Mouse (Mus musculus): ENCODE measurements around the gene Gm5930. TPM values are rescaled to one million over a fixed set of nuclear protein-coding genes. Genes with fewer than 3 reads are reported as not detected.
"Not testable (repeated sequence)": the region's sequence is repeated elsewhere in the genome, so short reads cannot be mapped to it uniquely, and the experiment has no call there.

The Gm5930 gene
- polyA plus RNA-seq (2015; fragmentation: Nextera tagmentation; extraction: Ambion mirVana), result not detected in 2 replicates

DNA sequence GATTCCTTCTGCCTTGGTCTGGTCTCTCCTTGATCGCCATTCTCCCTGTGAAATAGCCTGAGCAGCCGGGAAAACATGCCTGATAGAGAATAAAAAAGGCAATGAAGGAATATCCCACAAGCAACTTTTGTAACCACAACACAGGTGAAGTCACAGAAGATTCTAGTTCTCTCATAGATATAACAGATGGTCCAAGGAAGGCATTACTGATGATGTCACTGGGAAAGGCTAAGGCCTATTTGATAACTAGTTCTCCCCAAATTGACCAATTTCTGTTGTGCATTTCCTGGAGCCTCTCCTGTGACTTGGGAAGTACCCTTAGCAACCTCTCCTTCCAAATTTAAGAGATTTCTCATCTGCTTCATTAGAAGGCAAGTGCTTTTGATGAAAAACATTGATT, at the start of gene Gm5930:
TSS of gene Gm5930 (minus strand) at position 101 of the 400 bp plus-strand sequence.
- H3K9ac ChIP-seq (replicated peaks; ENCODE audit: low read depth); H3K4me1 ChIP-seq (ENCODE audit: insufficient read depth, low read depth, low read length); H3K4me3 ChIP-seq (ENCODE audit: low read depth, low read length); ATAC-seq; H3K27me3 ChIP-seq (replicated peaks; ENCODE audit: insufficient read depth, low read length); H3K27ac ChIP-seq (ENCODE audit: low read length); H3K4me2 ChIP-seq (replicated peaks; ENCODE audit: low read depth, low read length); DNase-seq (ENCODE audit: low spot score); H3K36me3 ChIP-seq (ENCODE audit: insufficient read depth, low read length); H3K9me3 ChIP-seq (ENCODE audit: low read length): not testable (repeated sequence)
- no CpG with 5 or more reads among the region's 2 CpGs for WGBS

DNA sequence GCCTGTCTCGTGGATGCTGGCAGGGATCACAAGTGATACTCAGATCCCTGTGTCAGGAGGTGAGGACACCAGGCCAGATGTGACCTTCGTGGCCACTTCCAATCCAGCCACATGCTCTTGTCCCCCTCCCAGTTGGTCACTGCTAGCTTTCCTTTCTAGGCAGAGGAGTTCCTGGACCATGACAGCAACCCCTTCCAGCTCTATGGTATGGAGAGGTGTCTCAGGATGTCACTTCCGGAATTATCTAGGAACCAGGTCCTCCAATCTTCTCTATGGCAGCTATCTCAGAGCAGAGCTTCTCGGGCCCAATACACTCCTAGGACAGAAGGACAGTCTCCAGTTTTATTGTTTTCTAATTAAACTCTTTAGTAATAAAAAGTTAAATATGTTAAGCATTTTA, 45.8 kb upstream of the Gm5930 start:
- not testable (repeated sequence) for H3K27ac ChIP-seq (ENCODE audit: low read length); ATAC-seq; H3K9me3 ChIP-seq (ENCODE audit: low read length); H3K9ac ChIP-seq (replicated peaks; ENCODE audit: low read depth); H3K4me1 ChIP-seq (ENCODE audit: insufficient read depth, low read depth, low read length); H3K4me2 ChIP-seq (replicated peaks; ENCODE audit: low read depth, low read length); H3K27me3 ChIP-seq (replicated peaks; ENCODE audit: insufficient read depth, low read length); H3K36me3 ChIP-seq (ENCODE audit: insufficient read depth, low read length); H3K4me3 ChIP-seq (ENCODE audit: low read depth, low read length); DNase-seq (ENCODE audit: low spot score)
- WGBS, result 61% methylated on average over 3 of the region's 4 CpGs

DNA sequence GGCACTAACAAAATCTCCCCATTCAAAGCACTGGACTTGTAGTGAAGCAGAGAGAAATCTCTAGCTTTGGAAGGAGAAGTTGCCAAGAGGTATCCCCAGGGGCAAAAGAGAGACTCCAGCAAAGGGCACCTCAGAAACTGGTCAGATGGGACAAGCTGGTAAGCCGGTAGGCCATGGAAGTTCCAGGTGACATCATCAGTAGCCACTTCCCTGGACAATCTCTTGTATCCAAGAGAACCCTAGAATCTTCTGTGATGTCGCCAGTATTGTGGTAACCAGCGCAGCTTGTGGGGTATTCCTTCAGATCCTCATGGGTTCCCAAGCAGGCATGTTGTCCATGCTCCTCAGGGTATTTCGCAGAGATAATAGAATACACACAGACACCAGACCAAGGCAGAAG, 26.7 kb upstream of the Gm5930 start, which contains the start of gene Gm8229:
TSS of gene Gm8229 (plus strand) at position 301 of the 400 bp plus-strand sequence.
- DNase-seq (ENCODE audit: low spot score); H3K4me2 ChIP-seq (replicated peaks; ENCODE audit: low read depth, low read length); H3K4me1 ChIP-seq (ENCODE audit: insufficient read depth, low read depth, low read length); H3K27me3 ChIP-seq (replicated peaks; ENCODE audit: insufficient read depth, low read length); H3K4me3 ChIP-seq (ENCODE audit: low read depth, low read length); H3K27ac ChIP-seq (ENCODE audit: low read length); ATAC-seq; H3K9ac ChIP-seq (replicated peaks; ENCODE audit: low read depth); H3K36me3 ChIP-seq (ENCODE audit: insufficient read depth, low read length); H3K9me3 ChIP-seq (ENCODE audit: low read length): not testable (repeated sequence)
- 90% methylated on average over 4 of the region's 4 CpGs for WGBS

DNA sequence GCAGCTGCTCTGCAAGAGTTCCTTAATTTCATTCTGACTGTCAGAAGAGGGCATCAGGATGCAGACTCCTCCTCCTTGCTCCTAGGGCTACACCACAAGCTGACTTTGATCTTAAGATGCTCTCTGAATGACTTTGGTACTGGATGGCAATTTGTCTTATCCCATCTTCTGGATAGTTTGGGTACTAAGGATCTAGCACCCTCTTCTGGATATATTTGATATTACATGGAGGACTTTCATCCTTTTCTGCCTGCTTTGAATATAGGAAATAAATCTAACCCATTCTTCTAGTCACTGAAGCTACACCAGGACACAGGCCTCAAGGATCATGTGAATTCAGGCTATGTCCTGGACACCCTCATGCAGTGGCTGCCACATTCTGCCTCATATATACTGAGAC, 23.9 kb upstream of the Gm5930 start:
- ATAC-seq; H3K27me3 ChIP-seq (replicated peaks; ENCODE audit: insufficient read depth, low read length); H3K4me1 ChIP-seq (ENCODE audit: insufficient read depth, low read depth, low read length); H3K9me3 ChIP-seq (ENCODE audit: low read length); H3K4me2 ChIP-seq (replicated peaks; ENCODE audit: low read depth, low read length); H3K36me3 ChIP-seq (ENCODE audit: insufficient read depth, low read length); H3K27ac ChIP-seq (ENCODE audit: low read length); H3K9ac ChIP-seq (replicated peaks; ENCODE audit: low read depth); DNase-seq (ENCODE audit: low spot score); H3K4me3 ChIP-seq (ENCODE audit: low read depth, low read length): not testable (repeated sequence)
- TF ChIP-seq CTCF (IDR thresholded peaks at IDR 0.05), result peak; percentile 17; the same call in 1 of the 2 replicates

DNA sequence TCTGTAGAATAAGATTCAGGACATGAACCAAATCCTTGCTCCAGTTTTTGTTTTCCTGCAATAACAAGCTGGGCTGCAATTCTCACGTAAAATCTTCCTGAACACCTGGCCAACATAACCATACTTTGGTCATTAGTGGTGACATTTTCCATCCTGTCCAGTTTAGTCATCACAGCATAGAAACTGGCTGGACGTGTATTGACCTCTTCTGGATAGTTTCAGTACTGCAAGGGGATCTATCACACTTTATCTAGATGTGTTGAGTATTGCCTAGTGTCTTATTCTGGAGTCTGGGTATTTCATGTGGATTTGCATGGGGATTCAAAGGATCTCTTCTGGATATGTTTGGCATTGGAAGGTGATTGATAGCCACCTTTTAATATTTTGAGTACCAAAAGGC, 23.0 kb upstream of the Gm5930 start:
- peak; percentile 30 for TF ChIP-seq CTCF (IDR thresholded peaks at IDR 0.05)
- not testable (repeated sequence) for H3K27ac ChIP-seq (ENCODE audit: low read length)

DNA sequence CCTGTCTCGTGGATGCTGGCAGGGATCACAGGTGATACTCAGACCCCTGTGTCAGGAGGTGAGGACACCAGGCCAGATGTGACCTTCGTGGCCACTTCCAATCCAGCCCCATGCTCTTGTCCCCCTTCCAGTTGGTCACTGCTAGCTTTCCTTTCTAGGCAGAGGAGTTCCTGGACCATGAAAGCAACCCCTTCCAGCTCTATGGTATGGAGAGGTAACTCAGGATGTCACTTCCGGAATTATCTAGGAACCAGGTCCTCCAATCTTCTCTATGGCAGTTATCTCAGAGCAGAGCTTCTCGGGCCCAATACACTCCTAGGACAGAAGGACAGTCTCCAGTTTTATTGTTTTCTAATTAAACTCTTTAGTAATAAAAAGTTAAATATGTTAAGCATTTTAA, 26.3 kb downstream of the Gm5930 start:
- H3K4me2 ChIP-seq (replicated peaks; ENCODE audit: low read depth, low read length); H3K4me3 ChIP-seq (ENCODE audit: low read depth, low read length); H3K27ac ChIP-seq (ENCODE audit: low read length); ATAC-seq; DNase-seq (ENCODE audit: low spot score); H3K9me3 ChIP-seq (ENCODE audit: low read length); H3K4me1 ChIP-seq (ENCODE audit: insufficient read depth, low read depth, low read length); H3K9ac ChIP-seq (replicated peaks; ENCODE audit: low read depth); H3K27me3 ChIP-seq (replicated peaks; ENCODE audit: insufficient read depth, low read length); H3K36me3 ChIP-seq (ENCODE audit: insufficient read depth, low read length): not testable (repeated sequence)
- 60% methylated on average over 3 of the region's 4 CpGs for WGBS

More for the DNA sequence above, 23.0 kb upstream of the Gm5930 start:
- H3K36me3 ChIP-seq (ENCODE audit: insufficient read depth, low read length); H3K27me3 ChIP-seq (replicated peaks; ENCODE audit: insufficient read depth, low read length); ATAC-seq; H3K9ac ChIP-seq (replicated peaks; ENCODE audit: low read depth); H3K4me3 ChIP-seq (ENCODE audit: low read depth, low read length); H3K9me3 ChIP-seq (ENCODE audit: low read length); H3K4me1 ChIP-seq (ENCODE audit: insufficient read depth, low read depth, low read length); H3K4me2 ChIP-seq (replicated peaks; ENCODE audit: low read depth, low read length); DNase-seq (ENCODE audit: low spot score): not testable (repeated sequence)
- 10% methylated on average over 1 of the region's 2 CpGs for WGBS

DNA sequence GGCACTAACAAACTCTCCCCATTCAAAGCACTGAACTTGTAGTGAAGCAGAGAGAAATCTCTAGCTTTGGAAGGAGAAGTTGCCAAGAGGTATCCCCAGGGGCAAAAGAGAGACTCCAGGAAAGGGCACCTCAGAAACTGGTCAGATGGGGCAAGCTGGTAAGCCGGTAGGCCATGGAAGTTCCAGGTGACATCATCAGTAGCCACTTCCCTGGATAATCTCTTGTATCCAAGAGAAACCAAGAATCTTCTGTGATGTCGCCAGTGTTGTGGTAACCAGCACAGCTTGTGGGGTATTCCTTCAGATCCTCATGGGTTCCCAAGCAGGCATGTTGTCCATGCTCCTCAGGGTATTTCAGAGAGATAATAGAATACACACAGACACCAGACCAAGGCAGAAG, 53.1 kb downstream of the Gm5930 start, which contains the start of gene Gm8220:
TSS of gene Gm8220 (plus strand) at position 301 of the 400 bp plus-strand sequence.
- not testable (repeated sequence) for H3K9ac ChIP-seq (replicated peaks; ENCODE audit: low read depth); H3K9me3 ChIP-seq (ENCODE audit: low read length); H3K4me2 ChIP-seq (replicated peaks; ENCODE audit: low read depth, low read length); DNase-seq (ENCODE audit: low spot score); H3K4me3 ChIP-seq (ENCODE audit: low read depth, low read length); H3K27me3 ChIP-seq (replicated peaks; ENCODE audit: insufficient read depth, low read length); ATAC-seq; H3K36me3 ChIP-seq (ENCODE audit: insufficient read depth, low read length); H3K4me1 ChIP-seq (ENCODE audit: insufficient read depth, low read depth, low read length); H3K27ac ChIP-seq (ENCODE audit: low read length)
- 89% methylated on average over 2 of the region's 2 CpGs for WGBS

Other genes starting within 250 kb of the Gm5930 start
- gene Ear2, start 235.9 kb downstream of the Gm5930 start, polyA plus RNA-seq (2015; fragmentation: Nextera tagmentation; extraction: Ambion mirVana), result 119 and 146 TPM in 2 replicates
- gene Gm3327, start 214.7 kb downstream of the Gm5930 start, polyA plus RNA-seq (2015; fragmentation: Nextera tagmentation; extraction: Ambion mirVana), result not detected in 2 replicates
- gene Gm8212, start 140.9 kb downstream of the Gm5930 start, polyA plus RNA-seq (2015; fragmentation: Nextera tagmentation; extraction: Ambion mirVana), result not detected in 2 replicates
- gene 4930503E14Rik, start 125.3 kb downstream of the Gm5930 start, polyA plus RNA-seq (2015; fragmentation: Nextera tagmentation; extraction: Ambion mirVana), result not detected in 2 replicates
- gene Gm8220, start 53.0 kb downstream of the Gm5930 start, polyA plus RNA-seq (2015; fragmentation: Nextera tagmentation; extraction: Ambion mirVana), result not detected in 2 replicates
- gene Gm8229, start 26.8 kb upstream of the Gm5930 start, polyA plus RNA-seq (2015; fragmentation: Nextera tagmentation; extraction: Ambion mirVana), result not detected in 2 replicates
- not detected in 2 replicates for gene Gm3371, start 72.1 kb upstream of the Gm5930 start, polyA plus RNA-seq (2015; fragmentation: Nextera tagmentation; extraction: Ambion mirVana)
- gene Gm8232, start 95.1 kb upstream of the Gm5930 start, polyA plus RNA-seq (2015; fragmentation: Nextera tagmentation; extraction: Ambion mirVana), result not detected in 2 replicates
- gene BC061237, start 153.9 kb upstream of the Gm5930 start, polyA plus RNA-seq (2015; fragmentation: Nextera tagmentation; extraction: Ambion mirVana), result not detected in 2 replicates
- not detected in 2 replicates for gene Gm17093, start 179.7 kb upstream of the Gm5930 start, polyA plus RNA-seq (2015; fragmentation: Nextera tagmentation; extraction: Ambion mirVana)
- gene Gm8247, start 244.6 kb upstream of the Gm5930 start, polyA plus RNA-seq (2015; fragmentation: Nextera tagmentation; extraction: Ambion mirVana), result not detected in 2 replicates